Mouse (Mus musculus) liver, postnatal 0 days (tissue): ENCODE data around the gene Dazap2. TPM values are rescaled to one million over a fixed set of nuclear protein-coding genes. Genes with fewer than 3 reads are reported as not detected.
"Not testable (repeated sequence)": the region's sequence is repeated elsewhere in the genome, so short reads cannot be mapped to it uniquely, and the experiment has no call there.

Experiments used
- ATAC-seq: fragments of 200-750 bp; cut with Nextera tagmentation; 2 replicates; pipeline ENCODE4 v1.8.0; 2017; ENCODE audit warnings: mild to moderate bottlenecking, moderate library complexity
- DNase-seq: peaks from one replicate; pipeline ENCODE4 v3.0.0-alpha.2; 2016
- H3K27ac ChIP-seq: fragments of 300-500 bp; sonication (generic); 2 replicates; pipeline ENCODE4 v1.5.1; 2014; ENCODE audit warnings: antibody characterized with exemption, moderate library complexity, mild to moderate bottlenecking, low read depth
- H3K27me3 ChIP-seq: fragments of 300-500 bp; sonication (generic); 2 replicates; pipeline ENCODE4 v1.6.1; 2014; ENCODE audit warnings: low read length, control low read depth, mixed read lengths; ENCODE audit not compliant: insufficient read depth
- H3K36me3 ChIP-seq: fragments of 300-500 bp; sonication (generic); replicated peaks from 2 replicates; pipeline ENCODE4 v1.6.1; 2014; ENCODE audit warnings: mild to moderate bottlenecking, control low read depth, low read length, moderate library complexity, mixed read lengths; ENCODE audit not compliant: insufficient read depth
- H3K4me1 ChIP-seq: fragments of 300-500 bp; sonication (generic); 2 replicates; pipeline ENCODE4 v1.6.1; 2014; ENCODE audit warnings: antibody characterized with exemption, mild to moderate bottlenecking, control low read depth; ENCODE audit not compliant: insufficient read depth
- H3K4me2 ChIP-seq: fragments of 300-500 bp; sonication (generic); 2 replicates; pipeline ENCODE4 v1.6.1; 2014; ENCODE audit warnings: low read depth, mild to moderate bottlenecking, low read length, moderate library complexity, mixed read lengths
- H3K4me3 ChIP-seq: fragments of 300-500 bp; sonication (generic); 2 replicates; pipeline ENCODE4 v1.5.1; 2014; ENCODE audit warnings: low read depth, low read length
- H3K9ac ChIP-seq: fragments of 300-500 bp; sonication (generic); replicated peaks from 2 replicates; pipeline ENCODE4 v1.6.1; 2014; ENCODE audit warnings: mild to moderate bottlenecking, moderate library complexity
- H3K9me3 ChIP-seq: fragments of 300-500 bp; sonication (generic); 2 replicates; pipeline ENCODE4 v1.6.1; 2016; ENCODE audit warnings: mild to moderate bottlenecking, control low read depth, low read length, mixed read lengths
- CTCF ChIP-seq: sonication (generic); IDR thresholded peaks from 2 replicates; pipeline ENCODE4 v1.5.1; 2016; ENCODE audit warnings: antibody characterized with exemption, low read depth
- EP300 ChIP-seq: IDR thresholded peaks from 2 replicates; pipeline ENCODE4 v1.6.1; 2016; ENCODE audit warnings: antibody characterized with exemption, low read depth, mild to moderate bottlenecking
- WGBS: fragments of 180-500 bp; shearing (Covaris S2); extraction: QIAGEN DNeasy Blood & Tissue Kit; methylation state at CpG from one replicate; pipeline ENCODE4 v1.1.7; 2014; ENCODE audit not compliant: insufficient replicate concordance; 5-methylcytosine and 5-hydroxymethylcytosine counted together
- polyA plus RNA-seq: library from polyadenylated mRNA; unstranded; fragments of >200 nt; fragmentation: Nextera tagmentation; extraction: Ambion mirVana; gene quantifications from 2 replicates; pipeline ENCODE4 v1.2.1, GENCODE M21; 2015

Dazap2 gene
- polyA plus RNA-seq, 1 experiment from 2014 or later: 146 TPM

DNA sequence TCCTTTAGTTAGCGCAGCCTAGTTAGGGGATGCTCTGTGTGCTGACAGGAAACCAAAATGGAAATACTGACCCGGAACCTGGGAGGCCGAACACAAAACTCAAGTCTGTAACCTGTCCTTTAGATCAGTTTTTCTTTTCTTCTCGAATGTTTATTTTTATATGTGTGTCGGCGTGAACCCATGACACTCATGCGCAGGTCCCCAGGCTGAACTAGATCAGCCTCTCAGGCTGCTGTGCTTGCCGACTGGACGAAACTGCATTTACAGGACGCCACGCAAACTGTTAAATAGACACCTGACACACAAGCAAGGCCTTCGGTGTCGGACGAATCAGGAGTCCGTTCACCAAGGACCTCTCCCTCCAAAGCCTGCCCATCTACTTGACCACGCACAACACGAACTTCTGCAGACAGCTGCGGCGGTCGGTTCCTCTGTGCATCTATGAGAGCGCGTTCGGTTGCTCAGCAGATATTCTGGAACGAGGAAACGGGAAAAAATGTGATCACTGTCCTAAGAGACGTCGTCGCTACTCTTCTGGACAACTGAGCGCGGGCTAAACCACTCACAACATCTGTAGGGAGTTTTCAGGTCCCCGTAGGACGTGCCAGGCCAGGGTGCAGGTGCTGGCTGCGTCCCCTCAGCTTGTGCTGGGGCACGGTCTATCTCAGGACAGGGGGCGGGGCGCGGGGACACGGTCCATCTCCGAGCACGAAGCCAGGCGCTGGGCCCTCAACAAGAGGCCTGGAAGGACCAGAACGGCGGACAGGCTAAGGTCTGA, 742 bp upstream of the Dazap2 start:
- WGBS: 10% methylated on average over 43 of the region's 43 CpGs
- DNase-seq: no peak
- peaks cover 25% of the 10 kb centered on the region for H3K36me3 ChIP-seq
- peaks cover 8% of the 10 kb centered on the region for H3K4me1 ChIP-seq
- H3K27ac ChIP-seq: peak overlapping the region; percentile 91
- peak overlapping the region; percentile 99 for H3K4me3 ChIP-seq
- H3K9me3 ChIP-seq: no peaks in the 10 kb centered on the region
- no peaks in the 10 kb centered on the region for H3K27me3 ChIP-seq
- peak overlapping the region; percentile 65 for H3K9ac ChIP-seq
- peak overlapping the region; percentile 75 for H3K4me2 ChIP-seq
- TF ChIP-seq EP300: no peak
- TF ChIP-seq CTCF: peak; percentile 2; the same call in 1 of the 2 replicates
- ATAC-seq: peak; percentile 29

DNA sequence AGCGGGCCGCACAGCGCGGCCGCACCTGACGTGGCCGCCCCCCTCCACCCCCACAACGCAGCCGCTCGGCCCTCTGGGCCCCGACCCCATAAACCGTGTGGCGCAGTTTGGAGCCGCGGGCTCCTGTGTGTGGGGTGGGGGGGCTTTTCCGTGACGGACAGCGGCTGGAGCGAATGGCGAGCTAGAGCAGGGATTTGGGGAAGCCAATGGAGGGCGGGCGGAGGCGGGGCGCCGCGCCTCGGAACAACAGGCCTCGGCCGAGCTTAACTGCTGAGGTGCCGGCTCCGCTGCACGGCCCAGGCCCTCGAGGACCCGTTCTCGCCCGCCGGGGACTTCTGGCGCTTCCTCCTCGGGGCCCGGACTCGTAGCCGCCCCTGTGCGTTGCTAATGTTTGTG, 674 bp downstream of the Dazap2 start:
- H3K4me2 ChIP-seq: peak overlapping the region; percentile 79
- peak; percentile 94 for DNase-seq
- no peaks in the 10 kb centered on the region for H3K9me3 ChIP-seq
- H3K4me3 ChIP-seq: peak overlapping the region; percentile 99
- WGBS: 3% methylated on average over 41 of the region's 43 CpGs
- H3K9ac ChIP-seq: peak overlapping the region; percentile 99
- peak overlapping the region; percentile 100 for H3K27ac ChIP-seq
- H3K4me1 ChIP-seq: peaks cover 8% of the 10 kb centered on the region
- H3K27me3 ChIP-seq: no peaks in the 10 kb centered on the region
- peak; percentile 73 for ATAC-seq
- H3K36me3 ChIP-seq: peaks cover 38% of the 10 kb centered on the region
- TF ChIP-seq EP300 (no peak), CTCF (no peak)

DNA sequence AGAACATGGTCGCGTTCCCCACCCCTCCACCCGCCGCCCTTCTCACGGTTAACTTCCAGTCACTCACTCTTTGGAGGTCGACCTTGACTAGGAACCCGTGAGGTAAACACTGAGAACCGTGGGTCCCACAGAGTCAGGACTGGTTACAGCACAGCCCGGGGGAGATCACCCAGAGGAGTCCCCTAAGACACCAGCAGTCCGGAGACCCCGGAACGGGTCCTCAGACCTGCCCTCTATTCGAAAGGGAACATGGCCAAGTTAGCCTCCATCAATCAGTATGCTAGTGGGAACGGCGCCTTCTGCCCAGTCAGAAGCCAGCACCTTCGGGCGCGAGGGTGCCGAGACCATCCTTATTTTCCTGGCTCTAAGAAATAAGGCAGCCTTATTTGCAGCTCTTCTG, 1.1 kb downstream of the Dazap2 start:
- no peak for DNase-seq
- 2% methylated on average over 19 of the region's 19 CpGs for WGBS
- peak overlapping the region; percentile 100 for H3K27ac ChIP-seq
- peaks cover 40% of the 10 kb centered on the region for H3K36me3 ChIP-seq
- H3K4me3 ChIP-seq: peak overlapping the region; percentile 99
- H3K27me3 ChIP-seq: no peaks in the 10 kb centered on the region
- H3K4me1 ChIP-seq: peaks cover 8% of the 10 kb centered on the region
- peak overlapping the region; percentile 99 for H3K9ac ChIP-seq
- H3K9me3 ChIP-seq: no peaks in the 10 kb centered on the region
- no peak for TF ChIP-seq CTCF
- TF ChIP-seq EP300: no peak
- peak overlapping the region; percentile 79 for H3K4me2 ChIP-seq
- ATAC-seq: no peak

DNA sequence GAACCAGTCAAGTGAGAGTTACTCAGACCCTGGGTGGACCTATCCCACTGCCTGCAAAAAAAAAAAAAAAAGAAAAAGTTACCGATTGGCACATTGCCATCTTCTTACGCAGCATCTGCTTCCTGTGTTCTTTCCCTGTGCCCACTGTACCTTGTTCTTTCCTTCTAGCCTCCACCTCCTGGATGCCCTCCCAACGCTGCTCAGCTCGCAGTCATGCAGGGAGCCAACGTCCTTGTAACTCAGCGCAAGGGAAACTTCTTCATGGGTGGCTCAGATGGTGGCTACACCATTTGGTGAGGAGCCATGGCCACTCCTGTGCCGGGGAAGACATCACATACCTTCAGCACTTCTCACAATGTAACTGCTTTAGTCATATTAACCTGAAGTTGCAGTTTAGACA, 4.1 kb downstream of the Dazap2 start:
- ATAC-seq (no peak), DNase-seq (no peak)
- no peaks in the 10 kb centered on the region for H3K9me3 ChIP-seq
- no peak overlapping the region for H3K4me2 ChIP-seq
- 87% methylated on average over 7 of the region's 7 CpGs for WGBS
- no peak overlapping the region for H3K4me3 ChIP-seq
- peaks cover 44% of the 10 kb centered on the region for H3K36me3 ChIP-seq
- H3K9ac ChIP-seq: no peak overlapping the region
- H3K4me1 ChIP-seq: peaks cover 12% of the 10 kb centered on the region
- H3K27ac ChIP-seq: no peak overlapping the region
- TF ChIP-seq CTCF (no peak), EP300 (no peak)
- H3K27me3 ChIP-seq: no peaks in the 10 kb centered on the region

DNA sequence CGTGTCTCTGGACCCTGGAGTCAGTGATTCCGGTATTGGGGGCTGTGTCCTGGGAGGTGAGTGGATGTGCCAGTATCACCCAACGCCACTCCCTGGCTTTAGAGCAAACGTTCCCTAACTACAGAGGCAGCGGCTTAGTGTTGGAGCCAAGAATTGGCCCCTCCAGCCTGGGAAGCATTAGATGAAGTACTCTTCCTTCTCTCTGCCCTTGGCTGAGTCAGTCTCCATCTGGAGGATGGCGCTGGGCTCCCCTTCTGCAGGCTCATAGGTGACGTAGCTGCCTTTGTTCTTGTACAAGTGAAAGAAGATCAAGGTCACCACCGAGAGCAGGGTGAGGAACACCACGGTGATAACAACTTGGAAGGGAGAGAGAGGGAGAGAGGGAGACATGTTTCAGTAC, 6.5 kb downstream of the Dazap2 start:
- Histone ChIP-seq H3K36me3 (peaks cover 44% of the 10 kb centered on the region), H3K27ac (peak overlapping the region; percentile 44; the same call in 1 of the 2 replicates), H3K4me1 (peaks cover 11% of the 10 kb centered on the region)
- not testable (repeated sequence) for H3K9me3 ChIP-seq, H3K27me3 ChIP-seq, H3K9ac ChIP-seq, DNase-seq, ATAC-seq, H3K4me3 ChIP-seq, H3K4me2 ChIP-seq
- 56% methylated on average over 9 of the region's 9 CpGs for WGBS

DNA sequence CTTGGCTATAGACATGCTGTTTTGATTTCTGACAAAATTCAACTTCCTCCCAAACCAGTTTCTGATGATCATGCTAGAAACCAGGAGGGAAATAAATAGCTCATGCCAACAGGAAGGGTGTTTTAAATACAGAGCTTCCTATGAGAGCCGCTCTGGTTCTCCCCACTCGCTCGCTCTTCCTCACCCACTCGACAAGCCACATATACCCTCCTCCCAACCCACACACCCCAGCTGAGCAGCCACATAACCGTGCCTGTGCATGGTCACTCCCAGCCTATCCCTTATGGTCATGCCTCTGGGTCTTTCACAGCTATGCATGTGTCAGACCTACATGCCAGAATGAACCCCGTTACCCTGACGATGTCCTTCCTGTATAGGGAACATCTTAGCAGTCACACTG, 7.0 kb downstream of the Dazap2 start:
- Histone ChIP-seq H3K27ac (peak overlapping the region; percentile 44), H3K9me3 (no peaks in the 10 kb centered on the region), H3K27me3 (no peaks in the 10 kb centered on the region), H3K9ac (no peak overlapping the region), H3K36me3 (peaks cover 40% of the 10 kb centered on the region), H3K4me1 (peaks cover 9% of the 10 kb centered on the region), H3K4me3 (no peak overlapping the region), H3K4me2 (no peak overlapping the region)
- peak; percentile 20; the same call in 1 of the 2 replicates for ATAC-seq
- no peak for TF ChIP-seq EP300
- TF ChIP-seq CTCF: no peak
- WGBS: 52% methylated on average over 7 of the region's 7 CpGs
- DNase-seq: no peak

DNA sequence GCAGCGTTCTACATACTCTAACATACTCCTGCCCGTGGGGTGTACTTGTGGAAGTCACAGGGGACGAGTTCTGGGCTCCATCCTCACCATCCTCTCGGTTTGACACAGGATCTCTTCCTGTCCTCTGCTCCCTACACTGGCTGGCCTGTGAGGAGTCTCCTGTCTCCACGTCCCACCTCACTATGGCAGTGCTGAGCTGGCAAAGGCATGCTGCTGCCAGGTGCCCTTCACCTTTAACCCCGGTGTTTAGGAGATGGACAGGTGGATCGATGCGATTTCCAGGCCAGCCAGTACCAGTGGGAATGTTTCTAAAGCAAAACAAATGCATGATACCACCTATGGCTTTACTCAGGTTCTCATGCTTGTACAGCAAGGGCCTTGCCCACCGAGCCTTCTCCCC, 8.6 kb downstream of the Dazap2 start:
- no peaks in the 10 kb centered on the region for H3K9me3 ChIP-seq
- peak overlapping the region; percentile 48; the same call in 1 of the 2 replicates for H3K27ac ChIP-seq
- no peak overlapping the region for H3K4me3 ChIP-seq
- no peak overlapping the region for H3K9ac ChIP-seq
- peak; percentile 65 for DNase-seq
- H3K4me1 ChIP-seq: peaks cover 15% of the 10 kb centered on the region; the same call in 1 of the 2 replicates
- TF ChIP-seq CTCF: no peak; the same call in 1 of the 2 replicates
- WGBS: 58% methylated on average over 9 of the region's 9 CpGs
- H3K27me3 ChIP-seq: no peaks in the 10 kb centered on the region
- peaks cover 26% of the 10 kb centered on the region for H3K36me3 ChIP-seq
- peak; percentile 70 for ATAC-seq
- H3K4me2 ChIP-seq: no peak overlapping the region
